Mouse (Mus musculus): ENCODE measurements around the gene G3bp2. TPM values are rescaled to one million over a fixed set of nuclear protein-coding genes. Genes with fewer than 3 reads are reported as not detected.
A peak's percentile ranks its signal among the peaks of the same experiment; 100 is the strongest.

The G3bp2 gene
- polyA plus RNA-seq, 1 experiment from 2014 or later = 177 TPM

- no peak overlapping the region for H3K27ac ChIP-seq (ENCODE audit: low read depth, low read length)
- peak overlapping the region; percentile 66 for H3K9ac ChIP-seq (ENCODE audit: low read depth, low read length)
- peak overlapping the region; percentile 73 for H3K4me3 ChIP-seq (ENCODE audit: low read depth, low read length)
- ATAC-seq (replicated peaks; ENCODE audit: insufficient number of reproducible peaks, low FRiP score, low TSS enrichment) = peak; percentile 100
- H3K4me2 ChIP-seq = peak overlapping the region; percentile 89
- no peaks in the 10 kb centered on the region for H3K36me3 ChIP-seq (ENCODE audit: control insufficient read depth, insufficient read depth, low read length)
- H3K27me3 ChIP-seq (ENCODE audit: control insufficient read depth, insufficient read depth, low read length) = no peaks in the 10 kb centered on the region
- H3K4me1 ChIP-seq (ENCODE audit: control insufficient read depth, insufficient read depth, low read length) = no peaks in the 10 kb centered on the region; the same call in 1 of the 2 replicates
- WGBS (ENCODE audit: insufficient replicate concordance) = under 1% methylated on average over 68 of the region's 68 CpGs
- no peaks in the 10 kb centered on the region for H3K9me3 ChIP-seq (replicated peaks; ENCODE audit: control insufficient read depth, low read length)
These were observed 40.9 kb downstream of the G3bp2 start for GRCm38 (mm10) chr5:92042377-92043348.

- no peak overlapping the region for H3K9ac ChIP-seq (ENCODE audit: low read depth, low read length)
- ATAC-seq (replicated peaks; ENCODE audit: insufficient number of reproducible peaks, low FRiP score, low TSS enrichment) = no peak
- H3K9me3 ChIP-seq (replicated peaks; ENCODE audit: control insufficient read depth, low read length) = no peaks in the 10 kb centered on the region
- 58% methylated on average over 2 of the region's 2 CpGs for WGBS (ENCODE audit: insufficient replicate concordance)
- H3K27ac ChIP-seq (ENCODE audit: low read depth, low read length) = no peak overlapping the region
- no peak overlapping the region for H3K4me2 ChIP-seq
- no peaks in the 10 kb centered on the region for H3K36me3 ChIP-seq (ENCODE audit: control insufficient read depth, insufficient read depth, low read length)
- no peak overlapping the region for H3K4me3 ChIP-seq (ENCODE audit: low read depth, low read length)
- H3K27me3 ChIP-seq (ENCODE audit: control insufficient read depth, insufficient read depth, low read length) = no peaks in the 10 kb centered on the region
- no peaks in the 10 kb centered on the region for H3K4me1 ChIP-seq (ENCODE audit: control insufficient read depth, insufficient read depth, low read length)
These were observed 63.6 kb downstream of the G3bp2 start for GRCm38 (mm10) chr5:92019960-92020359.

DNA sequence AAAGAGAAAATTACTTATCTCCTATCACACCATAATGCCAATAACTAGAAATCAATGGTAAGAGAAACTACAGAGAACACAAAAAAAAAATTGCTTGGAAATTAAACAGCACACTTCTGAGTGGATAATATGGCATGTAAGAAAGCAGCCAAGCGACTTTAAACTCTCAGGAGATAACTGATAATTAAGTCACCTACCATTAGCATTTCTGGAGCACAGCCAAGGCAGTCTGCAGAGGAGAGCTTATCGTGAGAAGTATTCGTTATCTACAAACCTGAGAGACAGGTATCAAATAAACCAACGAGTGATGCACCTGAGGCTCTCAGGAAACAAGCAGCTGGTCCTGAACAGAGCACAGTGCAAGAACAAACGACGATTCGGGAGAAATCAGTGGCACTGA, 71.8 kb downstream of the G3bp2 start:
- ATAC-seq (replicated peaks; ENCODE audit: insufficient number of reproducible peaks, low FRiP score, low TSS enrichment) = no peak
- H3K36me3 ChIP-seq (ENCODE audit: control insufficient read depth, insufficient read depth, low read length) = no peaks in the 10 kb centered on the region
- no peaks in the 10 kb centered on the region for H3K27me3 ChIP-seq (ENCODE audit: control insufficient read depth, insufficient read depth, low read length)
- no peak overlapping the region for H3K27ac ChIP-seq (ENCODE audit: low read depth, low read length)
- H3K4me3 ChIP-seq (ENCODE audit: low read depth, low read length) = no peak overlapping the region
- no peaks in the 10 kb centered on the region for H3K4me1 ChIP-seq (ENCODE audit: control insufficient read depth, insufficient read depth, low read length)
- H3K9ac ChIP-seq (ENCODE audit: low read depth, low read length) = no peak overlapping the region
- 57% methylated on average over 7 of the region's 7 CpGs for WGBS (ENCODE audit: insufficient replicate concordance)
- no peak overlapping the region for H3K4me2 ChIP-seq
- no peaks in the 10 kb centered on the region for H3K9me3 ChIP-seq (replicated peaks; ENCODE audit: control insufficient read depth, low read length)

DNA sequence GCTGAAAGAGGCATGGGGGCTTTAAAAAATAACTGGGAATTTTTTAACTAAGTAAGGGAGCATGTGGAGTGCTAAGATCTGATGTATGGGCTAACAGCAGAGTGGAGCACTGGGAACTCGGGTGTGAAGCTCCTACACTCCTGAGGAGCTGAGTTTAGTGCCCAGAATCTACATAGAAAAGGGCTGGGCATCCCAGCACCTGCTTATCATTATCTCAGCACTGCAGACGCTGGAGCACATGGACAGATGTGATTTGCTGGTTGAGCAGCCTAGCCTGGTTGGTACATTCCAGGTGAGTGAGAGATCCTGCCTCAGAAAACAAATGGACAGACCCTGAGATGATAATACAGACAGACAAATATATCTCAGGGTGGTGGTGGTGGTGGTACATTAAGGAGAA, 73.7 kb downstream of the G3bp2 start:
- Histone ChIP-seq H3K4me1 (ENCODE audit: control insufficient read depth, insufficient read depth, low read length) (no peaks in the 10 kb centered on the region), H3K36me3 (ENCODE audit: control insufficient read depth, insufficient read depth, low read length) (no peaks in the 10 kb centered on the region), H3K9me3 (replicated peaks; ENCODE audit: control insufficient read depth, low read length) (no peaks in the 10 kb centered on the region), H3K4me2 (no peak overlapping the region), H3K27ac (ENCODE audit: low read depth, low read length) (no peak overlapping the region), H3K9ac (ENCODE audit: low read depth, low read length) (no peak overlapping the region), H3K27me3 (ENCODE audit: control insufficient read depth, insufficient read depth, low read length) (no peaks in the 10 kb centered on the region), H3K4me3 (ENCODE audit: low read depth, low read length) (no peak overlapping the region)
- ATAC-seq (replicated peaks; ENCODE audit: insufficient number of reproducible peaks, low FRiP score, low TSS enrichment) = no peak
- WGBS (ENCODE audit: insufficient replicate concordance) = 40% methylated on average over 2 of the region's 2 CpGs

DNA sequence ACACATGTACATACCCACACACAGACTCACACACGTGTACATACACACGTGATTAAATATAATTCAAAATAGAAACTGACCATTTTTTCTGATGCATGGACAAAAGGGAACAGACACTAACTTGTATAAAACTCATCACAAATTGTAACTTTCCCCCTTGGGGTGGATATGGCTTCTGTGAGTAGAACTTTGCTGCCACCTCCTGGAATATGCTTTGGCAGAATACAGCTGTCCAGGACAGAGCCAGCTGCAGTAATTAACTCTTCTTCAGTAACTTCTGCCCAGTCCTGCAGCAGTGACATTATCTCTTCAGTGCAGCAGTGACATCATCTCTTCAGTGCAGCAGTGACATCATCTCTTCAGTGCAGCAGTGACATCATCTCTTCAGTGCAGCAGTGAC, 80.5 kb downstream of the G3bp2 start:
- 56% methylated on average over 2 of the region's 2 CpGs for WGBS (ENCODE audit: insufficient replicate concordance)
- Histone ChIP-seq H3K4me3 (ENCODE audit: low read depth, low read length) (no peak overlapping the region), H3K4me1 (ENCODE audit: control insufficient read depth, insufficient read depth, low read length) (no peaks in the 10 kb centered on the region), H3K9ac (ENCODE audit: low read depth, low read length) (no peak overlapping the region), H3K27ac (ENCODE audit: low read depth, low read length) (no peak overlapping the region), H3K27me3 (ENCODE audit: control insufficient read depth, insufficient read depth, low read length) (no peaks in the 10 kb centered on the region), H3K36me3 (ENCODE audit: control insufficient read depth, insufficient read depth, low read length) (no peaks in the 10 kb centered on the region), H3K4me2 (no peak overlapping the region), H3K9me3 (replicated peaks; ENCODE audit: control insufficient read depth, low read length) (peaks cover 6% of the 10 kb centered on the region)
- no peak for ATAC-seq (replicated peaks; ENCODE audit: insufficient number of reproducible peaks, low FRiP score, low TSS enrichment)

Other genes with a start within 250 kb of the G3bp2 start
- 42.7 and 45.4 TPM in 2 replicates for gene Rchy1, start 120.7 kb downstream of the G3bp2 start, polyA plus RNA-seq (2014; fragmentation: Nextera tagmentation; extraction: Ambion mirVana)
- not detected in 2 replicates for gene Odaph, start 96.2 kb downstream of the G3bp2 start, polyA plus RNA-seq (2014; fragmentation: Nextera tagmentation; extraction: Ambion mirVana)
- gene Cdkl2, start 39.8 kb downstream of the G3bp2 start, polyA plus RNA-seq (2014; fragmentation: Nextera tagmentation; extraction: Ambion mirVana) = 1.00 and 1.1 TPM in 2 replicates
- 25.9 and 26.7 TPM in 2 replicates for gene Uso1, start 54.2 kb upstream of the G3bp2 start, polyA plus RNA-seq (2014; fragmentation: Nextera tagmentation; extraction: Ambion mirVana)
- not detected in 2 replicates for gene U90926, start 131.7 kb upstream of the G3bp2 start, polyA plus RNA-seq (2014; fragmentation: Nextera tagmentation; extraction: Ambion mirVana)
- gene Ppef2, start 172.6 kb upstream of the G3bp2 start, polyA plus RNA-seq (2014; fragmentation: Nextera tagmentation; extraction: Ambion mirVana) = 0.26 TPM in 1 of 2 replicates, not detected in the other
- gene Naaa, start 194.5 kb upstream of the G3bp2 start, polyA plus RNA-seq (2014; fragmentation: Nextera tagmentation; extraction: Ambion mirVana) = 6.9 and 8.4 TPM in 2 replicates
- 24.7 and 30.5 TPM in 2 replicates for gene Sdad1, start 226.8 kb upstream of the G3bp2 start, polyA plus RNA-seq (2014; fragmentation: Nextera tagmentation; extraction: Ambion mirVana)
- not detected in 2 replicates for gene Cxcl9, start 244.4 kb upstream of the G3bp2 start, polyA plus RNA-seq (2014; fragmentation: Nextera tagmentation; extraction: Ambion mirVana)
- 37.0 and 37.6 TPM in 2 replicates for gene Art3, start 248.1 kb upstream of the G3bp2 start, polyA plus RNA-seq (2014; fragmentation: Nextera tagmentation; extraction: Ambion mirVana)

Measured in heart, embryonic 11.5 days (tissue).